Mouse (Mus musculus): ENCODE measurements at regions not wholly inside any gene's neighbourhood (a gene's known extent, or its start where the extent isn't known, plus 50 kb on each side); places are given as distances from the start of the nearest gene placed in this dataset.

GRCm38 (mm10) chr14:120102010-120102748 is 59.9 kb upstream of the Oxgr1 start:
- DNase-seq = no peak

GRCm38 (mm10) chr14:120102749-120103142 is 60.5 kb upstream of the Oxgr1 start:
- no peak for DNase-seq

DNA sequence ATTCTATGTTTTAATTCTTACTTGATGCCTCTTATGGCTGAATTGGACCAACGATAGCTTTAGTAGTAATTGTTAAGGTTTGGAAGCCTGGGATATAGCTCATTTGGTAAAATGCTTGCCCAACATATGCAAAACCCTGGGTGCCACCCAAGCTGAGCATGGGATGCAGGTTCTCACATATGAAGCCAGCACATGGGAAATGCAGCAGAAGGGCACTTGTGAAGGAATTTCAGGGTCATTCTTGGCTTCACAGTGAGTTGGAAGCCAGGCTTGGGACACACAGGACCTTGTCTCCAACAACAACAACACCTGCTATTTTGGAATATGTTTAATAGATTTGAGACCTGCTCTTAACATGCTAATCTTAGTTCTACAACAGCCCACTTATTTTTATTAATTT is 67.6 kb upstream of the Oxgr1 start:
- DNase-seq = no peak

GRCm38 (mm10) chr14:120113316-120113715 is 71.1 kb upstream of the Oxgr1 start:
- DNase-seq = no peak

GRCm38 (mm10) chr14:120118582-120118981 is 76.3 kb upstream of the Oxgr1 start:
- no peak for DNase-seq

DNA sequence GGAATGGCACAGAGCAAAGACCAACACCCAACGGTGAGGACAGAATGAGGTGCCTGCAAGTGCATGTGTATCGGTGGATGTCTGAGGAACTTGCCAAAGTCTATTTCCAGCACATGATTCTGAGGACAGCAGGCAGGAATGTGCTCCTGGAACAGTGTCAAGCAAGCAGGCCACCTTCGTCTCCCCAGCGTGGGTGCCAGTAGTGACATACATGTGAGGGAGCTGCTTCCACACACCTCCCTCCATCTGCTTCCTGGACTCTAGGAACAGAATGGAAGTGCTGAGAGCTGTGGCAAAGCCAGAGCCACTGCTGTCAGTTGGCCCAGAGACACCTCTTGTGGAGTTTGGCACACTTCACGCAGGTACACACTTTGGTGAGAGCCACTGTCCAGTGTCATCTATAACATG is 76.9 kb upstream of the Oxgr1 start:
- DNase-seq = peak; percentile 80

- no peak for DNase-seq
Observed at GRCm38 (mm10) chr14:120119506-120119905, 77.3 kb upstream of the Oxgr1 start.

GRCm38 (mm10) chr14:120120261-120120660 is 78.0 kb upstream of the Oxgr1 start:
- DNase-seq = no peak

- no peak for DNase-seq
Observed at GRCm38 (mm10) chr14:120125315-120125714, 83.1 kb upstream of the Oxgr1 start.

GRCm38 (mm10) chr14:120127481-120127880 is 85.2 kb upstream of the Oxgr1 start:
- no peak for DNase-seq

DNA sequence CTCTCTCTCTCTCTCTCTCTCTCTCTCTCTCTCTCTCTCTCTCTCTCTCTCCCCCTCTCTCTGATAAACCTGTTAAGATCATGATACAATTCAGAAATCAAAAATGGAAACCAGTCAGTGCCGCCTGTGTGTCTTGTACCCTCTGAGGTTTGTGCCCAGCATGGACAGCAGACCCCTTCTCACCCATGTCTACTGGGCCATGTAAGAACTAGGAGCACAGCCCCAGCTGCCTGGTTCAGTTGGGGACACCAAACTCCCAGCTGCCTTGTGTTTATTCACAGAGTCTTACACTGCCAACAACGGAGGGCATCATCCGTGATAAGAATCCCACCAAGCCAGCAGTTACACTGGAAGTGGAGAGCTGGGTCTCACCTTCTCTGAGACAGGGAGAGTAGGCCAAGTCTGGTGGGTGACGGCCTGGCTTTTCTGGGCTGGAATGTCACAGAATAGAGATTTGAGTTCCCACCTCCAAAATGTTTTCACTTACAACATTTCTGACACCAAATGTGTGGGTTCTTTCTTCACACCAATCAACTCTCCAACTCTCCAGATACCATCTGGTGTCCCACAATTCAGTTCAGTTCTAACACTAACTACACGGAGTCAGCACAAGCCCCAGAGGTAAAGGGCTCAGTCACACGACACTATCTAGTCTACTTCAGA is 92.2 kb upstream of the Oxgr1 start:
- no peak for DNase-seq

GRCm38 (mm10) chr14:120135198-120135597 is 93.0 kb upstream of the Oxgr1 start:
- DNase-seq = no peak

DNA sequence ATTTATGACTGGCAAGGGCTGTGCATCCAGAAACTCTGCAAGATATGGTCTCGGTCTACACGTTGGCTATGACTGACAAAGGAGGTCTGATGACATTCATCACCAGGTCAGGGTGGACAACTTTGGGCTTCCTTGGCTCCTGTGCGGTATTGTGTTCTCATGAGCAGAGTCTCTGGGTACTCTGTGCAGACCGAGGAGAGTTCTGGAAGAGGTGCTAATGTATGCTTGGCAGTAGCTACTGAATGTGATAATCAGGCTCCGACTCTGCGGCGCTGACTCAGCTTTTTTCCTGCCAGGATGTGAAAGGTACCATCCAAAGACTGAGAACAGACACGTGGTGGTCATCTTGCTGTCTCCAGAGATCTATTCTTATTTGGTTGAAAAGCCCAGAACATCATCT is 94.5 kb upstream of the Oxgr1 start:
- no peak for DNase-seq

DNA sequence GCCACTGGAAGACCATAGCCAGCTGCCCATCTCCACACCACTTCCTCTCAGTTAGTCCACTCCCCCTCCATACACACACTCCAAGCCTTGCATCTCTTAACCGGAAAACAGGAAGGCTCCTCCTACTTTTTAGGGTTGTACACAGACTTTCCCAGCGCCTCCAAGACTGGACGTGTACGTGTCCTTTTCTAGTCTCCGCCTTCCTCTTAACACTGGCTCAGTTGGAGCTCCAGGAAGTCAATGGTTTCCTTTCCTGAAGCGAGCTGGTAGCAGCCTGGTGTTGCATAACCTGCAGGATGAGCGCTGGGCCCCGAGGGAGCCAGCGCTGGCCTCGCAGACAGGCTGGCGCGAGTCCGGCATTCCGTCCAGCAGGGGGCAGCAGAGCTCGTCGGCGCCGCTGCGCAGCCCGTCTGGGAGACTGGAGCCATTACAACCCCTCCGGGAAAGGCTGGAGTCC is 95.5 kb upstream of the Oxgr1 start:
- DNase-seq = peak; percentile 87

DNA sequence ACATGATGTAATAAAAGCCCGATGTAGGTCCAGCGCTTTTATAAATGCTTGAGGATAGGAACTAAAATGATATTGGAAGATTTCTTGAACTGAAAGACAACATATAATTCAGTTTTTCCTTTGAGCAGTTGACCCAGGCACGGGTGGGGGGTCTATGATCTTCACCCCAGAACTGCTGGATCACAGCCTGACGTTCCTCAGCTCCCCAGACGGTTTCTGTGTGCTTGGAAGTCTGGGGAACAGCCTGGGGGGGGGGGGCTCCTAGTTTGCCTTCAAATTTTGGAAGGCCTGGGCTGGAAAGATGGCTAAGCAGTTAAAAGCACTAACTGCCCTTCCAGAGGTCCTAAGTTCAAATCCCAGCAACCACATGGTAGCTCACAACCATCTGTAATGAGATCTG is 96.3 kb upstream of the Oxgr1 start:
- DNase-seq = no peak

- no peak for DNase-seq
Observed at GRCm38 (mm10) chr14:120139256-120139655, 97.0 kb upstream of the Oxgr1 start.

DNA sequence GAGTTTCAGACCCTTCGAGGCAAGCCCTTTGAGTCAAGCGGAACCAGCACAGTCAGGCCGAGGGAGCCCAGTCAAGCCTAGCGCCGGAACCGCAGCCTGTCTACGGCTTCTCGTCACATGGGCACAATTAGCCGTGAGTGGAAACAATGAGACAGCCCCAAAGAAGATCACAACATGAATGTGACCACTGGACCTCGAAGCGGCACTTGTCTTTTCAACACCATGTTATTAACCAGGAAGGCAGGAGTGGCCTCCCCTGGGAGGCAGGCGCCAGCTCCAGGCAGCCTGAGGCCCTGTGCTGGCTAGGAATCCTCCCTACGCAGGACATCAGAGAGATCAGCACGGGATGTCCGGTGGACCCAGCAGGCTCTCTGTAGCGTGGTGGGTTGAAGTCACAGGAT is 97.4 kb upstream of the Oxgr1 start:
- no peak for DNase-seq

DNA sequence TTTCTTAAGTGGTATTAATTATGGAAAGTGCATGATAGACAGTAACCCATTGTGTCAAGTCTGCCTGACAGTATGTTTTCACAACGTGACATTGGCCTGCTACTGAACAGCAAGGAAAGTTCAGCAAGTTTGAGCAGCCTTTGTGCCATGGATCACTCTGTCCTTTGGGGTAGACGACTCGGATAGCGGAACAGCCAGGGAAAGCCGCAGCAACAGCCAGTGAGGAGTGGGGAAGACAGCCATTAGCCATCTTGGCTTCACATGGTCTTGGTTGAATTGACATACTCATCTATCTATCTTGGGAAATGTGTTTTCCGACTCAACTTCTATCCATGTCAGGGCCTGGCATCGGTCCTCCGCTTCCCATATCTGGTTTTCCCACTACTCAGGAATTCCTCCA is 98.0 kb upstream of the Oxgr1 start:
- no peak for DNase-seq

GRCm38 (mm10) chr14:120140791-120141747 is 98.8 kb upstream of the Oxgr1 start:
- DNase-seq = no peak

GRCm38 (mm10) chr14:120142281-120142680 is 100.0 kb upstream of the Oxgr1 start:
- no peak for DNase-seq

GRCm38 (mm10) chr14:120144451-120144850 is 102.2 kb upstream of the Oxgr1 start:
- no peak for DNase-seq

DNA sequence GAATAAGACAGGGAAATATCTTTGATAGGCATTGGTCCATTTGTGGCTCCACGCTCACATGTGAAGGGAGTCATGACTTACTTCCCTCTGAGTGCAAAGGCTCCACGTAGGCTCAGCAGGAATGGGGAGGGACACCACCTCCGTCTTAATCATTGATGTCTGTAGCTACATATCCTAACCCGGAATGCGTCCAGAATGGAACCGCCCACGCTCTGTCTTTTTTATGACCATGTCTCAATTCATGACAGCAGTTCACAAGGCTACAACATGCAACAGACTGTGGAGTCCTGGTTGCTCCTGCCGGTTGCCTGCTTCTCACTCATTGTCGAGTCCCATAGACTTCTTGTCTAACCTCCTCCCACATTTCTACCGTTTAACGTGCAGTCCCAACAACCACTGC is 104.1 kb upstream of the Oxgr1 start:
- DNase-seq = no peak
